In the genomic region with DNA sequence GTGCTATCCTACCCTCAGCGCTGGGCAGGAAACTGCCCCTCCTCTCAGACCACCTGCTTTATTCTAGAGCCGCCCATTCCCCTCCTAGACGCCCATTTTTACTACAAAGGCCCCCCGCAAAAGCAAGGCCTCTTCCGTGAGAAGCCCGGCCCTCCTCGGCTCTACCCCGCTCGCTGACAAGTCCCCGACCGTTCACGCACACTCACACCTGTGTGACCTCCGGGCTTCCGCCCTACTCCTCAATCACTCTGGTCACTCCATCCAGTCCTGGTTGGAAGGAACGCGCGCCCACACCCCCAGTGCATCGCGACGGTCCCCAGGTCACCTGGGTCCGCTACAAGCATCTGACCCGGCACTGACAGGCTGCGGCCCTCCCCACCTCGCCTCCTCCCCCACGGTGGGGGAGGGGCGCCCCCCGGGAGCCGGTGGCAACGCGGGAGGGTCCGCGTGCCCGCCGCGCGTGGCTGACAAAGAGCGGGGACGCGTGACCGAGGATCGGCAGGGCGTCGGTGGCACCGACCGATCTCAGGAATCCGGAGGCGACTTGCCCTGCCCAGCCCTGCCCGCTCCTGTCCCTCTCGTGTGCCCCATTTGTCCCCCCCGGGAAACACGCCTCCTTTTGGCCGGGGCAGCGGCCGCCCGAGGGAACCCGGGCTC, we compare ENCODE assay signal across 7 mouse cellular contexts. TPM values are rescaled to one million over a fixed set of nuclear protein-coding genes. Genes with fewer than 3 reads are reported as not detected.
DNase-seq lines count a peak whose midpoint lies in the region; ATAC-seq and TF ChIP-seq lines count a peak whose summit lies in the region.

No protein-coding gene starts in this region.

- peak overlapping the region; percentile 75 for H3K9ac ChIP-seq in lung, embryonic 16.5 days (ENCODE audit: low read length)
- H3K9ac ChIP-seq in hindbrain, postnatal 0 days (replicated peaks; ENCODE audit: low read length), result peak overlapping the region; percentile 92
- H3K9ac ChIP-seq in midbrain, embryonic 15.5 days, result peak overlapping the region; percentile 96

- TF ChIP-seq POLR2A in embryonic fibroblast, embryonic 13.5 days (IDR thresholded peaks at IDR 0.05; ENCODE audit: low read depth, low read length), result no peak

- no peak overlapping the region; the same call in 1 of the 2 replicates for H3K27ac ChIP-seq in lung, embryonic 16.5 days (ENCODE audit: low read length)
- no peak overlapping the region for H3K27ac ChIP-seq in embryonic fibroblast, embryonic 13.5 days (ENCODE audit: insufficient read depth, low read length)
- peak overlapping the region; percentile 92 for H3K27ac ChIP-seq in hindbrain, postnatal 0 days
- peak overlapping the region; percentile 95 for H3K27ac ChIP-seq in midbrain, embryonic 15.5 days

- H3K4me1 ChIP-seq in lung, embryonic 16.5 days (replicated peaks; ENCODE audit: control insufficient read depth, insufficient read depth, low read length), result peaks cover 7% of the 10 kb centered on the region; the same call in 1 of the 2 replicates
- H3K4me1 ChIP-seq in embryonic fibroblast, embryonic 13.5 days (ENCODE audit: control insufficient read depth, insufficient read depth, low read length), result no peaks in the 10 kb centered on the region
- 0 out of 2 replicates have a peak, but pooled peaks cover 5% of the 10 kb centered on the region for H3K4me1 ChIP-seq in hindbrain, postnatal 0 days (ENCODE audit: insufficient read depth, low read length)
- peaks cover 33% of the 10 kb centered on the region for H3K4me1 ChIP-seq in midbrain, embryonic 15.5 days

- no peaks in the 10 kb centered on the region for H3K9me3 ChIP-seq in lung, embryonic 16.5 days (ENCODE audit: control insufficient read depth, low read length)
- no peaks in the 10 kb centered on the region for H3K9me3 ChIP-seq in hindbrain, postnatal 0 days (ENCODE audit: low read length)
- no peaks in the 10 kb centered on the region for H3K9me3 ChIP-seq in midbrain, embryonic 15.5 days

- H3K4me2 ChIP-seq in lung, embryonic 16.5 days (ENCODE audit: low read depth, low read length), result peak overlapping the region; percentile 100
- peak overlapping the region; percentile 91 for H3K4me2 ChIP-seq in hindbrain, postnatal 0 days (ENCODE audit: low read depth, low read length)
- peak overlapping the region; percentile 71 for H3K4me2 ChIP-seq in midbrain, embryonic 15.5 days

- under 1% methylated on average over 51 of the region's 56 CpGs for WGBS in lung, embryonic 16.5 days
- 1% methylated on average over 54 of the region's 56 CpGs for WGBS in hindbrain, postnatal 0 days
- WGBS in midbrain, embryonic 15.5 days, result under 1% methylated on average over 46 of the region's 56 CpGs

- H3K27me3 ChIP-seq in lung, embryonic 16.5 days (ENCODE audit: control insufficient read depth, insufficient read depth, low read depth, low read length), result peaks cover 17% of the 10 kb centered on the region
- no peaks in the 10 kb centered on the region for H3K27me3 ChIP-seq in hindbrain, postnatal 0 days (ENCODE audit: insufficient read depth, low read length)
- H3K27me3 ChIP-seq in midbrain, embryonic 15.5 days (replicated peaks), result no peaks in the 10 kb centered on the region

- peak overlapping the region; percentile 78 for H3K4me3 ChIP-seq in lung, embryonic 16.5 days (ENCODE audit: low read length)
- H3K4me3 ChIP-seq in embryonic fibroblast, embryonic 13.5 days (ENCODE audit: insufficient read depth, low read length), result peak overlapping the region; percentile 53
- H3K4me3 ChIP-seq in hindbrain, postnatal 0 days (ENCODE audit: low read length), result peak overlapping the region; percentile 85
- peak overlapping the region; percentile 87 for H3K4me3 ChIP-seq in midbrain, embryonic 15.5 days

- ATAC-seq in lung, embryonic 16.5 days (ENCODE audit: low read depth), result peak; percentile 44
- ATAC-seq in cerebellum, adult (ENCODE audit: insufficient number of reproducible peaks, low FRiP score, low TSS enrichment), result peak; percentile 18; the same call in 1 of the 2 replicates
- peak; percentile 63 for ATAC-seq in hindbrain, postnatal 0 days
- peak; percentile 59 for ATAC-seq in midbrain, embryonic 15.5 days (replicated peaks)

- H3K36me3 ChIP-seq in lung, embryonic 16.5 days (ENCODE audit: control insufficient read depth, insufficient read depth, low read length), result no peaks in the 10 kb centered on the region
- no peaks in the 10 kb centered on the region; the same call in 1 of the 2 replicates for H3K36me3 ChIP-seq in hindbrain, postnatal 0 days (ENCODE audit: insufficient read depth, low read length)
- H3K36me3 ChIP-seq in midbrain, embryonic 15.5 days (replicated peaks), result no peaks in the 10 kb centered on the region; the same call in 1 of the 2 replicates

- DNase-seq in lung, postnatal 14 days, result no peak
- DNase-seq in hindbrain, postnatal 0 days (ENCODE audit: low spot score), result peak; percentile 60
- DNase-seq in layer of hippocampus, adult 18-20 months (ENCODE audit: low spot score in 2 of 2), result no peak

- no peak for TF ChIP-seq CTCF in embryonic fibroblast, embryonic 13.5 days (IDR thresholded peaks at IDR 0.05; ENCODE audit: borderline replicate concordance, insufficient read depth, low read length)
- TF ChIP-seq CTCF in hindbrain, postnatal 0 days (IDR thresholded peaks at IDR 0.05; ENCODE audit: low read depth), result no peak

RNA-seq across cellular contexts. Expression of a gene that starts 2.3 kb away (rescaled TPM):
- 77.8 and 89.5 TPM in 2 replicates for polyA plus RNA-seq in lung, embryonic 16.5 days (2015; fragmentation: Nextera tagmentation; extraction: Ambion mirVana)
- polyA plus RNA-seq in embryonic fibroblast, embryonic 13.5 days (2011; ENCODE audit: insufficient read length, low read depth, missing spikeins), result 250 and 271 TPM in 2 replicates
- total RNA-seq in hindbrain, postnatal 0 days (2014; rRNA removed), result 243 and 269 TPM in 2 replicates
- 57.3 and 57.8 TPM in 2 replicates for polyA plus RNA-seq in hindbrain, postnatal 0 days (2015; fragmentation: Nextera tagmentation; extraction: Ambion mirVana)
- polyA plus RNA-seq in midbrain, embryonic 15.5 days (2015; fragmentation: Nextera tagmentation; extraction: Ambion mirVana), result 76.4 and 82.6 TPM in 2 replicates
- 100 to 1,000 TPM; 219 to 233 TPM for total RNA-seq in layer of hippocampus, adult 18-20 months (2021)

RNA-seq across cellular contexts. Expression of a gene that starts 31.5 kb away (rescaled TPM):
- polyA plus RNA-seq in lung, embryonic 16.5 days (2015; fragmentation: Nextera tagmentation; extraction: Ambion mirVana), result 294 and 297 TPM in 2 replicates
- polyA plus RNA-seq in embryonic fibroblast, embryonic 13.5 days (2011; ENCODE audit: insufficient read length, low read depth, missing spikeins), result 124 and 148 TPM in 2 replicates
- 107 and 129 TPM in 2 replicates for total RNA-seq in hindbrain, postnatal 0 days (2014; rRNA removed)
- polyA plus RNA-seq in hindbrain, postnatal 0 days (2015; fragmentation: Nextera tagmentation; extraction: Ambion mirVana), result 651 and 656 TPM in 2 replicates
- 410 and 413 TPM in 2 replicates for polyA plus RNA-seq in midbrain, embryonic 15.5 days (2015; fragmentation: Nextera tagmentation; extraction: Ambion mirVana)
- 100 to 1,000 TPM; 198 to 204 TPM for total RNA-seq in layer of hippocampus, adult 18-20 months (2021)

Comparison
In these comparisons a context has a peak if more than half of its experiments do, and no peak if none do; other contexts are left out.
1. H3K27ac ChIP-seq: peak in hindbrain, postnatal 0 days (single experiment) and midbrain, embryonic 15.5 days (single experiment); none in lung, embryonic 16.5 days (single experiment) and embryonic fibroblast, embryonic 13.5 days (single experiment).
2. Peak in every context shown above with its lines, with median percentiles within 50 percentile points of each other: ATAC-seq, H3K4me2 ChIP-seq, H3K4me3 ChIP-seq and H3K9ac ChIP-seq.